In genomic region chr1:57954376-57954765, GRCm38 (mm10) we compare ENCODE assay signal across 21 mouse cellular contexts.
"Had no signal": no experiment of that assay in that cellular context is flagged by ENCODE, and none has a peak within 500 bp of the region (broad histone marks: within the 10 kb centered on the region; RNA-seq: fewer than 3 reads in every experiment).

No protein-coding gene starts in this region.

- H3K27me3 ChIP-seq: heart, embryonic 13.5 days; heart, embryonic 15.5 days; hindbrain, embryonic 12.5 days; intestine, embryonic 15.5 days; limb, embryonic 12.5 days had no signal

- H3K9me3 ChIP-seq: heart, embryonic 13.5 days; heart, embryonic 15.5 days; hindbrain, embryonic 10.5 days; hindbrain, embryonic 12.5 days; intestine, embryonic 15.5 days; limb, embryonic 10.5 days; limb, embryonic 12.5 days had no signal

- H3K9ac ChIP-seq: heart, embryonic 13.5 days; heart, embryonic 15.5 days; hindbrain, embryonic 12.5 days; hindbrain, embryonic 14.5 days; intestine, embryonic 15.5 days; limb, embryonic 12.5 days had no signal

- H3K4me1 ChIP-seq: heart, embryonic 13.5 days; hindbrain, embryonic 12.5 days; intestine, embryonic 15.5 days; limb, embryonic 10.5 days had no signal

- H3K27ac ChIP-seq: gastrocnemius, adult 2 months; heart, adult 2 months; heart, embryonic 13.5 days; heart, embryonic 15.5 days; hindbrain, embryonic 10.5 days; hindbrain, embryonic 12.5 days; hindbrain, embryonic 14.5 days; intestine, embryonic 15.5 days; left cerebral cortex, adult 2 months; limb, embryonic 10.5 days; limb, embryonic 12.5 days had no signal

- H3K4me3 ChIP-seq: gastrocnemius, adult 2 months; heart, adult 2 months; heart, embryonic 13.5 days; heart, embryonic 15.5 days; hindbrain, embryonic 10.5 days; hindbrain, embryonic 12.5 days; intestine, embryonic 15.5 days; left cerebral cortex, adult 2 months; limb, embryonic 10.5 days; limb, embryonic 12.5 days had no signal

- DNase-seq: gastrocnemius, adult 2 months; gastrocnemius, postnatal 10 days; gastrocnemius, postnatal 25 days; heart, adult 2 months; heart, postnatal 14 days; heart, postnatal 4 days; kidney, adult 18-20 months; kidney, adult 8-10 months; kidney, postnatal 10 days; kidney, postnatal 25 days; kidney, postnatal 4 days; layer of hippocampus, adult 9-11 months had no signal
